Mouse (Mus musculus): ENCODE results near the gene Lmntd1. TPM values are rescaled to one million over a fixed set of nuclear protein-coding genes. Genes with fewer than 3 reads are reported as not detected.
A peak's percentile ranks its signal among the peaks of the same experiment; 100 is the strongest.

The Lmntd1 gene
- total and polyA plus RNA-seq, 3 experiments, result 0.08 to 0.43 (median 0.26) TPM

- no peak overlapping the region for H3K9ac ChIP-seq (ENCODE audit: insufficient read depth, low read depth)
- no peak overlapping the region for H3K4me3 ChIP-seq (replicated peaks in 1 of 3; ENCODE audit: low read depth in 2 of 3, low read length in 2 of 3, poor library complexity in 1 of 3)
- in situ Hi-C loops (cut with MboI; ENCODE audit: low pct_ligation_motif_present, low pct_unique_long_range_greater_than_20kb, low sequenced_read_pairs), result no loop called here
- no peaks in the 10 kb centered on the region for H3K79me2 ChIP-seq (replicated peaks; ENCODE audit: control insufficient read depth, extremely low read depth, insufficient read depth, poor library complexity, severe bottlenecking)
- no peaks in the 10 kb centered on the region for H3K27me3 ChIP-seq (replicated peaks)
- dilution Hi-C loops (cut with MboI; ENCODE audit: extremely low pct_ligation_motif_present, extremely low pct_unique_long_range_greater_than_20kb, low sequenced_read_pairs), result no loop called here
- peaks cover 2 to 24% of the 10 kb centered on the region in 2 experiments; a peak in 3 of 4 replicates for H3K4me1 ChIP-seq (ENCODE audit: control insufficient read depth in 1 of 2, insufficient read depth in 2 of 2)
- TF ChIP-seq MAFK (IDR thresholded peaks at IDR 0.05; ENCODE audit: insufficient replicate concordance, low read length), result 0 out of 2 replicates have a peak, but pooled peaks have one; percentile 46
- no peak for TF ChIP-seq POLR2AphosphoS2 (IDR thresholded peaks at IDR 0.05; ENCODE audit: low read depth, low read length)
- H3K36me3 ChIP-seq (replicated peaks in 1 of 2; ENCODE audit: control insufficient read depth in 1 of 2, insufficient read depth in 1 of 2, low read length in 1 of 2), result no peaks in the 10 kb centered on the region
- H3K9me3 ChIP-seq (replicated peaks; ENCODE audit: low read length), result no peaks in the 10 kb centered on the region
- H3K27ac ChIP-seq (ENCODE audit: insufficient read depth, low read depth), result no peak overlapping the region
- no peak for DNase-seq (ENCODE audit: extremely low read depth)
- no peak overlapping the region for H3K4me2 ChIP-seq (ENCODE audit: insufficient read depth, low read depth, poor library complexity, severe bottlenecking)
Measured at GRCm38 (mm10) chr6:145598794-145599555, 15.1 kb downstream of the Lmntd1 start.

DNA sequence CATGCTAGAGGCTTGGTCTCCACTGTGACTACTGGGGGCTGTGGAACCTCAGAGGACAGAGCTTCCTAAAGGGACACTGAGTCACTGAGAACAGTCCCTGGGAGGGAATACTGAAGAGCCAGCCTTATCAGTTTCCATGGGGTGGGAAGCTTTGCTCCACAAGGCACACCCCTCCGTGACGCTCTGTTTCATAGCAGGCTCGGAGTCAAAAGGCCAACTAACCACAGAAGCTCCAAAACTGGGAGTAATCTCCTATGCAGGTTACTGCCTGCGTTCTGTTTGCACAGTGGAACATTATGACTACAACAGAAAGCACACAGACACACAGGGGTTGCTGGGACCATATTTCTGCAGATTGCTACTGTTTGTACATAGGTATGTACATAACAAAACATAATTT is 18.2 kb downstream of the Lmntd1 start:
- no peak overlapping the region for H3K27ac ChIP-seq (ENCODE audit: insufficient read depth, low read depth)
- H3K36me3 ChIP-seq (replicated peaks in 1 of 2; ENCODE audit: control insufficient read depth in 1 of 2, insufficient read depth in 1 of 2, low read length in 1 of 2), result no peaks in the 10 kb centered on the region
- H3K79me2 ChIP-seq (replicated peaks; ENCODE audit: control insufficient read depth, extremely low read depth, insufficient read depth, poor library complexity, severe bottlenecking), result no peaks in the 10 kb centered on the region
- no peaks in the 10 kb centered on the region for H3K27me3 ChIP-seq (replicated peaks)
- TF ChIP-seq HCFC1 (IDR thresholded peaks at IDR 0.05; ENCODE audit: low read depth, low read length) (no peak), ZNF384 (IDR thresholded peaks at IDR 0.05; ENCODE audit: low read depth, low read length) (no peak), PAX5 (IDR thresholded peaks at IDR 0.05; ENCODE audit: low read length) (no peak), RCOR1 (conservative IDR thresholded peaks at IDR 0.05; ENCODE audit: low read depth, low read length) (no peak), USF2 (conservative IDR thresholded peaks at IDR 0.05; ENCODE audit: low read depth, low read length) (no peak), BHLHE40 (IDR thresholded peaks at IDR 0.05; ENCODE audit: low read depth, low read length) (no peak), ZC3H11A (IDR thresholded peaks at IDR 0.05; ENCODE audit: low read depth, low read length) (no peak), E2F4 (IDR thresholded peaks at IDR 0.05; ENCODE audit: insufficient replicate concordance, low read depth, low read length) (no peak), ELF1 (IDR thresholded peaks at IDR 0.05; ENCODE audit: low read depth, low read length) (no peak), NELFE (IDR thresholded peaks at IDR 0.05; ENCODE audit: low read depth, low read length) (no peak), GABPA (IDR thresholded peaks at IDR 0.05; ENCODE audit: insufficient replicate concordance, low read depth, low read length) (no peak), IRF4 (IDR thresholded peaks at IDR 0.05; ENCODE audit: low read depth, low read length) (no peak), UBTF (IDR thresholded peaks at IDR 0.05; ENCODE audit: low read depth, low read length) (no peak), CHD1 (IDR thresholded peaks at IDR 0.05; ENCODE audit: low read depth, low read length) (no peak), MXI1 (IDR thresholded peaks at IDR 0.05; ENCODE audit: low read depth, low read length) (no peak), TCF12 (IDR thresholded peaks at IDR 0.05; ENCODE audit: low read depth, low read length) (no peak), TBP (conservative IDR thresholded peaks at IDR 0.05; ENCODE audit: low read depth, low read length) (no peak), MAFK (IDR thresholded peaks at IDR 0.05; ENCODE audit: insufficient replicate concordance, low read length) (no peak), CTCF (conservative IDR thresholded peaks at IDR 0.05 in 1 of 2, IDR thresholded peaks at IDR 0.05 in 1 of 2; ENCODE audit: low read depth in 2 of 2, low read length in 2 of 2) (no peak)
- H3K9me3 ChIP-seq (replicated peaks; ENCODE audit: low read length), result no peaks in the 10 kb centered on the region
- in situ Hi-C loops (cut with MboI; ENCODE audit: low pct_ligation_motif_present, low pct_unique_long_range_greater_than_20kb, low sequenced_read_pairs) (no loop called here), dilution Hi-C loops (cut with MboI; ENCODE audit: extremely low pct_ligation_motif_present, extremely low pct_unique_long_range_greater_than_20kb, low sequenced_read_pairs) (no loop called here)
- no peak overlapping the region for H3K9ac ChIP-seq (ENCODE audit: insufficient read depth, low read depth)
- H3K4me1 ChIP-seq (ENCODE audit: control insufficient read depth in 1 of 2, insufficient read depth in 2 of 2), result peaks cover 0 to 27% of the 10 kb centered on the region in 2 experiments; a peak in 3 of 4 replicates
- no peak overlapping the region for H3K4me3 ChIP-seq (replicated peaks in 1 of 3; ENCODE audit: low read depth in 2 of 3, low read length in 2 of 3, poor library complexity in 1 of 3)
- no peak overlapping the region for H3K4me2 ChIP-seq (ENCODE audit: insufficient read depth, low read depth, poor library complexity, severe bottlenecking)
- DNase-seq (ENCODE audit: extremely low read depth), result no peak

Measured in CH12.LX (cell line).